Mouse (Mus musculus) spleen, adult 18-20 months (tissue): Measurements from ENCODE around the gene Mob3b.

Experiments
- DNase-seq, 2 experiments: peaks; one replicate each; pipeline ENCODE4 v3.0.0; 2022; ENCODE audit warnings: mixed read lengths in 2 of 2

Gene Mob3b

GRCm38 (mm10) chr4:35113516-35114248 is 43.6 kb downstream of the Mob3b start:
- no peak for DNase-seq

GRCm38 (mm10) chr4:35112452-35112851 is 44.8 kb downstream of the Mob3b start:
- DNase-seq, result no peak

- no peak for DNase-seq
Measured at GRCm38 (mm10) chr4:35105115-35105773, 52.0 kb downstream of the Mob3b start.

- DNase-seq, result no peak
Measured at GRCm38 (mm10) chr4:35101201-35101600, 56.1 kb downstream of the Mob3b start.

GRCm38 (mm10) chr4:35099865-35100780 is 57.2 kb downstream of the Mob3b start:
- peak; percentile 44 to 52 for DNase-seq

- DNase-seq, result no peak
Measured at GRCm38 (mm10) chr4:35099210-35099864, 57.9 kb downstream of the Mob3b start.

- DNase-seq, result no peak
Measured at GRCm38 (mm10) chr4:35098552-35098951, 58.7 kb downstream of the Mob3b start.

GRCm38 (mm10) chr4:35096226-35097175 is 60.8 kb downstream of the Mob3b start:
- peak; percentile 60 for DNase-seq

GRCm38 (mm10) chr4:35092457-35092856 is 64.8 kb downstream of the Mob3b start:
- DNase-seq, result no peak

- no peak for DNase-seq
Measured at GRCm38 (mm10) chr4:35091157-35091784, 66.0 kb downstream of the Mob3b start.

- DNase-seq, result no peak
Measured at GRCm38 (mm10) chr4:35089321-35090316, 67.7 kb downstream of the Mob3b start.

- no peak for DNase-seq
Measured at GRCm38 (mm10) chr4:35086067-35086700, 71.1 kb downstream of the Mob3b start.

GRCm38 (mm10) chr4:35084060-35084459 is 73.2 kb downstream of the Mob3b start:
- DNase-seq, result no peak

GRCm38 (mm10) chr4:35082476-35083114 is 74.7 kb downstream of the Mob3b start:
- DNase-seq, result no peak

GRCm38 (mm10) chr4:35080285-35080684 is 77.0 kb downstream of the Mob3b start:
- DNase-seq, result no peak

- no peak for DNase-seq
Measured at GRCm38 (mm10) chr4:35068739-35069138, 88.5 kb downstream of the Mob3b start.

- DNase-seq, result no peak
Measured at GRCm38 (mm10) chr4:35066163-35066562, 91.1 kb downstream of the Mob3b start.

- no peak for DNase-seq
Measured at GRCm38 (mm10) chr4:35065075-35065838, 92.0 kb downstream of the Mob3b start.
